Mouse (Mus musculus) left cerebral cortex, adult 11 months (tissue): ENCODE results near the gene Man1a.
A peak's percentile ranks its signal among the peaks of the same experiment; 100 is the strongest.

Experiments used
- DNase-seq: peaks from one replicate; pipeline ENCODE4 v3.0.0; 2022; ENCODE audit warnings: low spot score

Man1a gene

GRCm38 (mm10) chr10:54076420-54076819 lies at the start of gene Man1a:
Gene Man1a (minus strand): TSS chr10:54076609.
- no peak for DNase-seq

DNA sequence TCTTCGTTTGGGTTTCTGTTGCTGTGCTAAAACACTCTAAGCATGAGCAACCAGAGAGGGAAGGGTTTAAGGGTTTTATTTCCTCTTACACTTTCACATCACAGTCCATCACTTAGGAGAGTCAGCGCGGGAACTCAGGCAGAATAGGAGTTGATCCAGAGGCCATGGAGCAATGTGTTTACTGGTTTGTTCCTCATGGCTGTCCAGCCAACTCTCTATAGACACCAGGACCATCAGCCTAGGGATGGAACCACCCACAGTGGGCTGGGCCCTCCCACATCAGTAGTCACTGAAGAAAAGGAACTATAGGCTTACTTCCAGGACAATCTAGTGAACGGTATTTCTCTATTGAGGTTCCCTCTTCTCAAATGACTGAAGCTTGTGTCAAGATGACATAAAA lies 45.4 kb upstream of the Man1a start:
- DNase-seq: no peak

- DNase-seq: no peak
Observed at GRCm38 (mm10) chr10:54120375-54120774, 44.0 kb upstream of the Man1a start.

- no peak for DNase-seq
Observed at GRCm38 (mm10) chr10:54119303-54119702, 42.9 kb upstream of the Man1a start.

DNA sequence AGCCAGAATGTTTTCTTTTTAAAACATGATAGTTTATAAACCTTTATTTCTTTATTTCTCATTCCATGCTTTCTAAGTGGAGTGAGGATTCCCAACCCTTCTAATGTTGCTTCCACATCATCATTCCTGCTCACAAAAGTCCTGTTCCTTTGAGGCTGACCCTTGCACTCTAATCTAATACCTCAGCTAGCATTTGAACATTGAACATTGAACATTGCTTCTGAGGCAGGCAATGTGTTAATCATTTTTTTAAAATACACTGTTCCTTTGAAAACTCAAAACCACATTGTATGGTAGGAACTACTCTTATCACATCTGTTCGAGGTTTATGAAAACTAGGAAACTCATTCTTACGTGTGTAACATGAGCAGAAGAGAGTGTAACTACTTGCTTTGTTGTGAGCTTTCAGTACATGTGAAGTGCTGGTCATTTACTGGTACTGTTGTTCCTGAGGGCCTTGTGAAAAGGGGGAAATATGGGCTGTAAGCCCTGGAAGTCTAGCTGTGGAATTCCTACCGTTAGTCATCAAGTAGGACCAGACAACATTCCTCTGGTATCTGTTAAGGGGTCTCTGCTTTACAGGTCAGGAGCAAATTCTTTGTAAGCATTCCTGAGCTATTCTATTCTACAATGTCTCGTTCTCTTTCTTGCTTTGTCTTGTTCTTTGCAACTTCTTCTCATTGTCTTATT lies 42.0 kb upstream of the Man1a start:
- no peak for DNase-seq

GRCm38 (mm10) chr10:54117763-54118162 lies 41.4 kb upstream of the Man1a start:
- peak; percentile 11 for DNase-seq

DNA sequence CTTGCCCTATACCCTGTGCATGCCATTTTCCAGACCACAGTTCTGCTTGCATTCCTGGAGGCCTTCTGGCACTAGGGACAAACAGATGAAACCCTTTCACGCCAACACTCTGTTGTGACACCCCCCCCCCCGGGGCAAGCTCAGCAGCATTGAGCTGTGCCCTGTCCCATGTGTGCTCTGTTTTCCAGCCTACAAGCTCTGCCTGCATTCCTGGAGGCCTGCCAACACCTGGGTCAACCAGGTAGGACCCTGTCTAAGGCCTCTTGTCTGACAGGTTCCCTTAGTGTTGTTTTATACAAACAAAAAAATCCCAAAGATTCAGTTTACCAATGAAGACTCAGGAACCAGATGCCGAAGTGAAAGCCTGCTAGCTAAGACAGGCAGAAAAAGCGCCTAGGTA lies 27.3 kb upstream of the Man1a start:
- DNase-seq: no peak

DNA sequence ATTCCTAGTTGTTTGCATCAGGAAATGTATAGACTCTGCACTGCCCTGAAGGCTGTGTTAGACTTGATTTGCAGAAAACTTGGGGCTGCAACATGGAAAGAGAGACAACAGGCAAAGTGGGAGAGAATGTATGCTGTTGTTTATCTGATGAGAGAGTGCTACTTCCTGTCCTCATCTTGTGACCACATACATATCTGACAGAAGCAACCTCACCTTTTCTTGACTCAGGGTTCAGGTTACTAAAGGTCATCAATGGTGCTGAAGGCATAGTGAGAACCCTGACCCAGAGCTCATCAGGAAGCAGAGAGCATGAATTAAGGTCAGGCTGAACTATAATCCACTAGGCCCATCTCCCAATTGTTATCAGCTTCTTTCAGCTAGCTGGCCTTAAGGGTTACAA lies 15.7 kb upstream of the Man1a start:
- DNase-seq: no peak

GRCm38 (mm10) chr10:54089923-54090322 lies 13.5 kb upstream of the Man1a start:
- no peak for DNase-seq

- no peak for DNase-seq
Observed at GRCm38 (mm10) chr10:54087346-54087745, 10.9 kb upstream of the Man1a start.

DNA sequence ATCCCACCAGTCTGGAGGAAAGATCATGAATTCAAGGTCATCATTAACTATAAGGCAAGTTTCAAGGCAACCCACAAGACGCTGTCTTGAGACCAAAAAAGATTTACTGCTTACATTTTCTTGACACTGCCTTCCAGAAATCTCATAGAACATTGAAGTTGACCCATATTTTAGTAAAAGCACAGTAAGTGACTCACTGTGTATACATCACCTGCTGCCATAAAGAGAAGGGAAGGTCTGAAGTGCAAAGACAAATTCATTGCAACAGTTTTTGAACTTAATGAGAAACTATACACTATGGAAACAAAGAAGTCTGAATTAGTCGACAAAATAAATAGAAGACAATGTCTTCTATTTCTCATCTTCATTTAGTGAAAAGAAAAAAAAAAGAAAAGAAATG lies 8.7 kb upstream of the Man1a start:
- no peak for DNase-seq

DNA sequence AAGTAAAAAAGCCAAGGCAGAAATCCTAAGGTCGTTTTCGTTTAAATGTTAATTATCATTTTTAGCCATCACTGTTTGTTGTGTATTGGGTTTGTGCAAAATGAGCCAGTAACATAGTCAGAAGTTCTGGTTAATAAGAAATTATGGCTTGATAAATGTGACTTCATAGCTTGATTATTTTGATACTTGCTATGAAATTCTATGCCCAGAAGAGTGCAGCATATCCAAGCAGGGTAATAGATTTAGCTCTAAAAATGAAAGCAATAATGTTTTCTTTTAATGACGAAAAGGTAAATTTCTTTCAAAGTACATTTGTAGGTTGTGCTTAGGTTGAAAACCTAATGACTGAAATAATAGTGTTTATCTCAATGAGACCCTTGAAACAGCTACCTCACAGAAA lies 596 bp upstream of the Man1a start:
- DNase-seq: no peak

DNA sequence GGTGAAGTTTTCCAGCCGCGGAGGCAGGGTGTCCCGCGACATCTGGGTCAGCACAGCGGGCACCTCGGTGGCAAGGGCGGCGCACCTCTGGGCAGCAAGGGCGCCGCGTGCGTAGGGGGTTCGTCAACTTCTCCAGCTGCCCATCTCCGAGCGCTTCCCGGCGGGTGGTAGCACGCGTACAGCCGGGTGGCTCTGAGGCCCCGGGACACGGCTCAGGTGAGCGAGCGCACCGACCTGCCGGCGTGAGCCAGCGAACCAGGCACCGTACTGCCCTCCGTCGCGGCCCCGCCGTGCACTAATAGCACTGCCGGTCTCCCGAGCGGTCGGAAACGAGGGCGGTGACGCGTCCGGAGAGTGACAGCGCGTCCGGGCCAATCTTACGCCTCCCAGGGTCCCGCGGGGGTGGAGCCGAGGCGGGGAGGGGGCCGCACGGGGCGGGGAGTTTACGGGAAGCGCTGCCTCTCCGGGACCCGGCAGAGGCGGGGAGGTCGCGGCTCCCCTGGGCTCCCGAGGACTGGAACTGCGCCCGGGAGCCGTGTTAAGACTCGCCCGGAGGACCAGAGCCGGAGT lies 883 bp downstream of the Man1a start:
- DNase-seq: peak; percentile 74

- DNase-seq: no peak
Observed at GRCm38 (mm10) chr10:54074609-54075421, 1.6 kb downstream of the Man1a start.

DNA sequence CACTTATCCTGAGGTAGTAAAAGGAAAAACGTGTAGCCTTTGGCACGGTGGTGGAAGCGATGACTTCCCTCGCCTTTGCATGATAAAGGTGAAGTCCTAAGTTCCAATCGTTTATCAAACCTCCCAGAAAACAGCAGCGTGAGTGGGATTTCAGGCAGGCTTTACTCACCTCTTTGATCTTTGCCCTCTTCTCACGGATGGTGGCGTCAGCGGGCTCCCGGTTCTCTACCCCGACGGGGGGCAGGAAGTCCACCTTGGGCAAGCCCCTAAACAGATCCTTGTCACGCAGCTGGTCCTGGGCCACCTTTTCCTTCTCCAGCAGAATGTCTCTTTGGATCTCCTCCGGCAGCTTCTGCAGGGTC lies 2.2 kb downstream of the Man1a start:
- DNase-seq: no peak

GRCm38 (mm10) chr10:54073641-54074203 lies 2.7 kb downstream of the Man1a start:
- DNase-seq: no peak

DNA sequence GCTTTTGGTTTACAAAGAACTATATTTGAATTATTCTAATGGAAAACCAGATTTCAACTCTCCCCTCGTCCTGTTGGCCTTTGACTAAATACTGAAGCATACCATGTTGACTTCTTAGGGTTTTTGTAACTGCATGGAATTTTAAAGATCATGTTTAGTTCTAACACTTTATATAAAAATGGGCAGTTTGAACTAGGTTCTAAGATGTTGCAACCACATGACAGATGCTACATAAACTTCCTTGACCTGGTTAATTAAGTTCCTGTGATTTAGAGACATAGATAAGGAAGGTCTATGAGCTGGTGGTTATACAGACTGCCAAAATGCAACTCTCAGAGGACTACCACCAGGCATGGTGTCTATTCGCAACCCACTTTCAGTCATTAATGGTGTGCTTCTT lies 4.1 kb downstream of the Man1a start:
- DNase-seq: no peak

DNA sequence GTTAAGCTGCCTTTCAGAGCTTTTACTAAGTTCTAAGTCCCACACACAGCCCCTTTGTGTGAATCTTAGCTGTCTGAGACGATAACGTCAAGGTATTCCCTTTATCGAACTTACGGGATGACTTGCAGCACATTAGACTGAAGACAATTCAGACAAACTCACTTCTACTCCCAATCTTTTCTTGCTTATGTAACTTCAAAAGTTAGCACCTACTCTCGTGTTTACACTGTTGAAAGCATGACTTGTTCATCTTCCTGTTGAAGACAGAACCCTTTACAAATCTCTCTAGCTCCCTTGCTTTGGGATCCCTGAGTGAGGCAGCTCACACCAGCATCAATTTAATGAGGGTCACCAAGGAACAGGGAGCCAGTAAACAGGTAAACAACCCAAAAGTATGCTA lies 5.9 kb downstream of the Man1a start:
- DNase-seq: no peak

- DNase-seq: no peak
Observed at GRCm38 (mm10) chr10:54069412-54069811, 7.0 kb downstream of the Man1a start.

- DNase-seq: no peak
Observed at GRCm38 (mm10) chr10:54066683-54067082, 9.7 kb downstream of the Man1a start.

GRCm38 (mm10) chr10:54063551-54064260 lies 12.7 kb downstream of the Man1a start:
- no peak for DNase-seq

- no peak for DNase-seq
Observed at GRCm38 (mm10) chr10:54062835-54063234, 13.6 kb downstream of the Man1a start.
